Mouse (Mus musculus) heart, postnatal 25 days (tissue): Measurements from ENCODE around the gene Ttc26. TPM values are rescaled to one million over a fixed set of nuclear protein-coding genes. Genes with fewer than 3 reads are reported as not detected.
"Not testable (repeated sequence)": the region's sequence is repeated elsewhere in the genome, so short reads cannot be mapped to it uniquely, and the experiment has no call there.

Experiments
- DNase-seq: peaks from one replicate; pipeline ENCODE4 v3.0.0; 2022; ENCODE audit warnings: low spot score
- intact Hi-C: fragments of 180-260 bp; cut with DNase I; formaldehyde crosslinking; loops from one replicate; pipeline ENCODE4 v1.15.1; 2025
- total RNA-seq, 2 experiments: library from RNA; stranded (reverse); gene quantifications; 2 replicates each; pipeline ENCODE4 v1.2.3; 2021

The Ttc26 gene
- total RNA-seq, 2 experiments from 2014 or later, result 2.2 to 2.5 TPM

GRCm38 (mm10) chr6:38355354-38355823, 25.9 kb upstream of the Ttc26 start:
- no peak for DNase-seq
- intact Hi-C loops, result loop anchor here (5.0 kb wide), 1 partner anchor 58 kb away; the partner anchor contains the start of gene Zc3hav1l

- no peak for DNase-seq
- intact Hi-C loops, result loop anchor here (5.0 kb wide), 1 partner anchor 59 kb away; the partner anchor contains the start of gene Zc3hav1l
Observed at GRCm38 (mm10) chr6:38355862-38356261, 25.4 kb upstream of the Ttc26 start.

- intact Hi-C loops, result loop anchor here (5.0 kb wide), 1 partner anchor 60 kb away; the partner anchor contains the start of gene Zc3hav1l
- DNase-seq, result not testable (repeated sequence)
Observed at GRCm38 (mm10) chr6:38356661-38357433, 24.4 kb upstream of the Ttc26 start.

GRCm38 (mm10) chr6:38357603-38358252, 23.5 kb upstream of the Ttc26 start:
- intact Hi-C loops, result loop anchor here (5.0 kb wide), 1 partner anchor 60 kb away; the partner anchor contains the start of gene Zc3hav1l

GRCm38 (mm10) chr6:38358253-38359027, 22.8 kb upstream of the Ttc26 start:
- intact Hi-C loops, result loop anchor here (5.0 kb wide), 1 partner anchor 61 kb away; the partner anchor contains the start of gene Zc3hav1l
- DNase-seq, result no peak

More at GRCm38 (mm10) chr6:38357603-38358252, 23.5 kb upstream of the Ttc26 start:
- DNase-seq, result no peak

- DNase-seq, result not testable (repeated sequence)
- intact Hi-C loops, result loop anchor here (5.0 kb wide), 1 partner anchor 62 kb away; the partner anchor contains the start of gene Zc3hav1l
Observed at GRCm38 (mm10) chr6:38359044-38359735, 22.1 kb upstream of the Ttc26 start.

GRCm38 (mm10) chr6:38359736-38360499, 21.4 kb upstream of the Ttc26 start:
- DNase-seq, result no peak
- intact Hi-C loops, result loop anchor here (5.0 kb wide), 1 partner anchor 63 kb away; the partner anchor contains the start of gene Zc3hav1l

GRCm38 (mm10) chr6:38361065-38361464, 20.2 kb upstream of the Ttc26 start:
- no peak for DNase-seq
- intact Hi-C loops, result no loop called here

GRCm38 (mm10) chr6:38361937-38362336, 19.3 kb upstream of the Ttc26 start:
- DNase-seq, result no peak
- intact Hi-C loops, result no loop called here

- intact Hi-C loops, result no loop called here
- DNase-seq, result no peak
Observed at GRCm38 (mm10) chr6:38363370-38363769, 17.9 kb upstream of the Ttc26 start.

- no peak for DNase-seq
- intact Hi-C loops, result no loop called here
Observed at GRCm38 (mm10) chr6:38364121-38364520, 17.1 kb upstream of the Ttc26 start.

GRCm38 (mm10) chr6:38369945-38370344, 11.3 kb upstream of the Ttc26 start:
- intact Hi-C loops, result no loop called here
- DNase-seq, result no peak

GRCm38 (mm10) chr6:38374271-38374670, 7.0 kb upstream of the Ttc26 start:
- no peak for DNase-seq
- intact Hi-C loops, result no loop called here

- DNase-seq, result no peak
- intact Hi-C loops, result loop anchor here (5.0 kb wide), 2 partner anchors 52 to 152 kb away; partner anchors contain the start of genes Fmc1 and Ubn2
Observed at GRCm38 (mm10) chr6:38380764-38381128, 523 bp upstream of the Ttc26 start.

- DNase-seq, result no peak
- intact Hi-C loops, result no loop called here
Observed at GRCm38 (mm10) chr6:38389671-38390070, 8.4 kb downstream of the Ttc26 start.

- intact Hi-C loops, result loop anchor here (5.0 kb wide), 3 partner anchors 50 to 100 kb away; partner anchors contain the start of genes Fmc1, Ttc26 and Zc3hav1
- not testable (repeated sequence) for DNase-seq
Observed at GRCm38 (mm10) chr6:38432457-38432856, 51.2 kb downstream of the Ttc26 start.

- intact Hi-C loops, result loop anchor here (5.0 kb wide), 3 partner anchors 51 to 99 kb away; partner anchors contain the start of genes Fmc1, Ttc26 and Zc3hav1
- peak; percentile 96 for DNase-seq
Observed at GRCm38 (mm10) chr6:38433261-38434033, 52.2 kb downstream of the Ttc26 start, which contains the start of gene Ubn2. Ubn2 (plus strand) TSS chr6:38433950.
